Mouse (Mus musculus): Measurements from ENCODE around the gene Plekha1.

Gene Plekha1

DNA sequence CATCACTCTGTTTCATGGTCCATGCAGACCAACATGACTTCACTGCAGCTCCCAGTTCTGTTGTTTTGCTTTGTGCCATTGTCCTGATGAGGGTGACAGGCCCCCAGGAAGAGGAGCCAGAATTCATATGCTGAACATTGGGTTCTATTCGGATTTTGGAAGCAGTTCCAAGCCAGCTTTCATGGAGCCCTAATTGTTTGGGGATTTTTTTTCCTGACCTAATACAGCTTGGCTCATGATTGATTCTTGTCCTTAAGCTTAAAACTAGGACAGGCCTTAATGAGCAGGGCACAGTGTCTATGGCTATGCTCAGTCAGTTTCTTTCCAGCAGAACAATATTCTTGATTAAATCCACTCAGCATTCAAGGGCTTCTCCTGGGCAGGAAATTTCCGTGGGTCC is 52.7 kb downstream of the Plekha1 start:
- DNase-seq (ENCODE audit: low spot score in 2 of 2) = peak; percentile 41 to 48

DNA sequence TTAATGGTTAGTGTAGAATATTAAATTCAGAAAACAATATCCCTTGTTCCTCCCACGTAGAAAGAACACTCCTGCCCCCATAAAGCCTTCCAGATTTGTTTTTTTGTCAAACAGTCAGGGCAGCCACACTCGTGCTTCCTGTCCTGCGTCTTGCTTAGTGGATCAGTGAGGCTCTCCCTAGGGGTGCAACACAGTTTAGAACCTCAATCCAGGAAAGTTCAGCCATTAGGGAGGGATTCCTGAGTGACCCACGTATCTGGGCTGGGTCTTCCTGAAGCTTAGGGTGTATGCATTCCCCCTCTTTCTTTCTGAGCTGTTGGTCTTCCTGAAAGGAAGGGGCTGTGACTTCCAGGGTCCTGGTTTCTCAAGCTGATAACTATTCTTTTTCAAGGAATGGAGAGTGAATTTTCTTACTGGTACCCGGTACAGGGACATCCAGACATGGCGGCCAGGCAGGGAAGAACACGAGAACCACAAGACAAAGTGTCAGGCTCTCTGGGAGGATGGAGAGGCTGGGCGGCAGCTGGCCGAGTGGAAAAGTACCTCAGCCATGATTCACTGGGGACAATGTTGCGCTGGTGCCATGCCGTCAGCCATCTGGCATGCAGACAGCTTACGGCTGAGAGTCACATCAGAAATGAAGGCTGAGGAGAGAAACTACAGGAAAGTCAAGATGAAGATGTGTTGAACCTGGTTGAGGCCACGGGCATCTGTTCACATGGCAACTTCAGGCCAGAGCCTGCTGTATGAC is 57.6 kb downstream of the Plekha1 start:
- no peak for DNase-seq (ENCODE audit: low spot score in 2 of 2)

GRCm38 (mm10) chr7:130930401-130930800 is 64.8 kb downstream of the Plekha1 start:
- DNase-seq (ENCODE audit: low spot score in 2 of 2) = no peak

DNA sequence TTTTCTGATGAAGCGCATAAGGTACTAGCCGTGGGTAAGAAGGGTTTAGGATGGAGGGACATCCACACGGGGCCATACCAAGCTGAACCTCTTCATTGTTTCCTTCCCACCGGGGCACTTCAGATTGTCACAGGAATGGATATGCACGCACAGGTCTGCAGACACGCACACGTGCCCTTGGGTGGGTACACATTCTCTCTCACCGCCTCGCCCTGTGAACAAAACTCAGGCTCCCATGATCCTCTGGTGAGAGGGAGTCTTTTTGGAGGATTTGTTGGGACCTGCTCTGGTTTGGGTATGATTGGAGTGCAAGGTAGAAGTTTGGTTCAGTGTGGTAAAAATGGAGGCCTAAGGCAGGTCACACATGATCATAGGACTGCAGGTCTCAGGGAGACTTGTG is 67.4 kb downstream of the Plekha1 start:
- no peak for DNase-seq (ENCODE audit: low spot score in 2 of 2)

- no peak for DNase-seq (ENCODE audit: low spot score in 2 of 2)
These were observed 69.1 kb downstream of the Plekha1 start for GRCm38 (mm10) chr7:130934654-130935053.

DNA sequence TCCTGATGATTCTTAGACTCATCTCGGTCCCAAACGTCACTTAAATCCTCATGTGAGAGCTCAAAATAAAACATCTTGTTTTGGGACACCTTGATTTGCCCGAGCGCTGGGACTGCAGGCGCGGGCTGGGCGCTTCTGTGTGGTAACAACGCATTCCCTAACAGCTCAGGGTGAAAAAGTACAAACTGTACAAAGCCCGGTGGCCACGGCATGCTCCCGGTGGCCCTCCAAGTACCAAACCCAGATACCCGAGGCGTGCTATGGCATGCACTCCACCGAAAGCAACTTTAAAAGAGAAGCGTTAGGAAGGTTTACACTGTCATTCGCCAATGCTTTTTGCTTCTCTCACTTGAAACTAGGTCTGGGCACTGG is 69.9 kb downstream of the Plekha1 start:
- DNase-seq (ENCODE audit: low spot score in 2 of 2) = no peak

GRCm38 (mm10) chr7:130935793-130936471 is 70.4 kb downstream of the Plekha1 start, which contains the start of gene Htra1:
Gene Htra1, plus strand, starts transcription at chr7:130936111.
- DNase-seq (ENCODE audit: low spot score in 2 of 2) = peak; percentile 87 to 90

DNA sequence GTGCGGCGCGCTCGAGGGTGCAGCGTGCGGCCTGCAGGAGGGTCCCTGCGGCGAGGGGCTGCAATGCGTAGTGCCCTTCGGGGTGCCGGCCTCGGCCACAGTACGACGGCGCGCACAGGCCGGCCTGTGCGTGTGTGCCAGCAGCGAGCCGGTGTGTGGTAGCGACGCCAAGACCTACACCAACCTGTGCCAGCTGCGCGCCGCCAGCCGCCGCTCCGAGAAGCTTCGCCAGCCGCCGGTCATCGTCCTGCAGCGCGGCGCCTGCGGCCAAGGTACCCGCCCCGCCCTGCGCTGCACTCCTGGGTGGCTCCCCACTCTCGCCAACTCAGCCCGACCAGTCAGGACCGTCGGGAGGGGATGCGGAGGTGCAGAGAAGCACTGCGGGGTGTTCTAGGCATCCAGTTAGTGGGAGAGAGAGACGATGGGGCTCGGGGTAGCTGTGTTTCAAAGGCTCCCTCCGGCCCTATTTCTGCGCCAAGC is 71.0 kb downstream of the Plekha1 start:
- no peak for DNase-seq (ENCODE audit: low spot score in 2 of 2)

GRCm38 (mm10) chr7:130937266-130937841 is 71.8 kb downstream of the Plekha1 start:
- DNase-seq (ENCODE audit: low spot score in 2 of 2) = peak; percentile 43 to 47

GRCm38 (mm10) chr7:130938005-130938404 is 72.4 kb downstream of the Plekha1 start:
- DNase-seq (ENCODE audit: low spot score in 2 of 2) = no peak

- no peak for DNase-seq (ENCODE audit: low spot score in 2 of 2)
These were observed 73.3 kb downstream of the Plekha1 start for GRCm38 (mm10) chr7:130938896-130939295.

DNA sequence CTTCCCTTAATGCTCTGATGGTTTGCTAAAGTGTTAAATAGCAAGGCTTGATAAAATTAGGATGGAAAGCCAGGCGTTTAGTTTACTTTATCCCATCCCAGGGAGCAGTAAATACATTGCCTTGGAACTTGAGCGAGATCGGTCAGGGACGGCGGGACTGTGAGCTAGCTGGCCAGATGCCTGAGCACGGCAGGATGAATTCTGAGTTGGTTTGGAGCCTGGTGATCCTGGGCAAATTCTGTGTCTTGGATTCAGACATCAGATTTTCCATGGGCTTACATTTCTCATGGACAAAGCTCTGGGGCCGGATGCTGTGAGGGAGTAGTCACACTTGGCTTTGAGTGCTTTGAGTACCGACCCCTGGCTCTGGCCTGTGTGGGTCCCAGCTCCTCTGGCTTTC is 75.2 kb downstream of the Plekha1 start:
- no peak for DNase-seq (ENCODE audit: low spot score in 2 of 2)

- no peak for DNase-seq (ENCODE audit: low spot score in 2 of 2)
These were observed 77.8 kb downstream of the Plekha1 start for GRCm38 (mm10) chr7:130943280-130943895.

DNA sequence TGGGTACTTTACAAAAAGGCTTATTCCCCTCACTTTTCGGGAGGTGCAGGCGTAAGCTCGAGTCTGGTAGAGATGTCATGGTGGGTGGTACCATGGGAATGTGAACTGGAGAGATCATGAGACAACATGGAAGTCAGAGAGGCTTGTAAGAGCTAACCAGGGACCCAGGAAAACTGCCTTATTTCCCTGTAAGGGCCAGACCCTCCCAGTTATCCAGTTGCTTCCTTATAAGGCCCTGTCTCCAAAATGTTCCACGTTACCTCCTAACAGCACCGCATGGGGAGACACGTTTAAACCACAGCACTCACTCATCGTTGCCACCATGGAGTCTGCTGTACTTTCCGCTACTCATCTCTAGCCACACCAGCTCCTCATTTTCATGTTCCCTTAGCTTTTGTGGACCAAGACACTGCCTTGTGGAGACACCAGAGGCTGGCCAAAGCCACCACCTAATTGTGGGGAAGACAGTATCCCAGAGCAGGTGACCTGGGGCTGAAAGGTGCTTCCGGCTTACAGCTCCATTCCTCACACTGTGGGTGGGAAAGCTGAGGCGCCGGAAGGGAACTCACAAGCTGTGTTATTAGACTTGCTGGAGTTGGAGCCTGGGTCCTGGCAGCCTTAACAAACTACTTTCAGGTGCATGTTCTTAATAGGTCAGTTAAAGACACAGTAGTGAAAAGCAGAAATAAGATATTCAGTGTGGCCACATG is 79.4 kb downstream of the Plekha1 start:
- no peak for DNase-seq (ENCODE audit: low spot score in 2 of 2)

GRCm38 (mm10) chr7:130945730-130946129 is 80.2 kb downstream of the Plekha1 start:
- DNase-seq (ENCODE audit: low spot score in 2 of 2) = no peak

DNA sequence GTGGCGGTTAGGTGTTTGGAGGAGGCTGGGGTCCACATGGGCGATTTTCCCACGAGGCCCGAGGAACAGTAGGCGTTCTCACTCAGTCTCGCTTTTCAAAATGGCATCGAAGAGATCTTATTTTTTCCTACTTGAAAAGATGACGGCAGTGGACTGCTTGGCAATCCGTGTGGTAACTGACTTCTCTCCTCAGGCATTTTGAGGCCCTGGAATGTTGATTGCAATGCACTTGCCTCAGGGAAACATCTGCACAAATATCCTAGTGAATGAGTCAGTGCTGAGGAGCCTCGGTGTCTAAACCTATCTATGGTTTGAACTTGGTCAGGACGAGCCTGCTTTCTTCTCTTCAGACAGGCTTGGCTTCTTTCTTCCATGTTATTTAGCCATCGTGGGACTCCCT is 80.7 kb downstream of the Plekha1 start:
- DNase-seq (ENCODE audit: low spot score in 2 of 2) = no peak

GRCm38 (mm10) chr7:130948563-130949208 is 83.1 kb downstream of the Plekha1 start:
- peak in 1 of 2 experiments; percentile 47 for DNase-seq (ENCODE audit: low spot score in 2 of 2)

DNA sequence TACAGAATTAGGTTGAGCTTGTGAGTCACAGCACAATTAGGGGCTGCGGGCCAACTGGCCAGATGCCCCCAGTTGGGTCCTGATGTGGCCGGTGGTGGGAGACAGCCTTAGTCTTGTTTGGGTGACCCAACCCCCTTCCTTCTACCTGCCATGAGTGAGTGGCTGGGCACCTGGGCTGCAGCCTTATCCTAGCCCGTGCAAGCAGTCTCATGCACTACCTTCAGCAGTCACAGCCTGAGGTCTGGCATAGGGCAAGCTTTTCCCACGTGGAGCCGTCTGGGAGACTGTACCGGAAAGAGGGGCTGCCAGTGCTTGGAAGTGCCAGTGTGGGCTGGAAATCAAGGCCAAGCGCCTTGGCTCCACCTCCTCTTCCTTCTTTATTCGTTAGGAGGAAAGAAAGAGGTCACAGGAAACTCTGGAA is 83.8 kb downstream of the Plekha1 start:
- DNase-seq (ENCODE audit: low spot score in 2 of 2) = peak; percentile 76 to 79

- DNase-seq (ENCODE audit: low spot score in 2 of 2) = no peak
These were observed 84.9 kb downstream of the Plekha1 start for GRCm38 (mm10) chr7:130950482-130950881.

DNA sequence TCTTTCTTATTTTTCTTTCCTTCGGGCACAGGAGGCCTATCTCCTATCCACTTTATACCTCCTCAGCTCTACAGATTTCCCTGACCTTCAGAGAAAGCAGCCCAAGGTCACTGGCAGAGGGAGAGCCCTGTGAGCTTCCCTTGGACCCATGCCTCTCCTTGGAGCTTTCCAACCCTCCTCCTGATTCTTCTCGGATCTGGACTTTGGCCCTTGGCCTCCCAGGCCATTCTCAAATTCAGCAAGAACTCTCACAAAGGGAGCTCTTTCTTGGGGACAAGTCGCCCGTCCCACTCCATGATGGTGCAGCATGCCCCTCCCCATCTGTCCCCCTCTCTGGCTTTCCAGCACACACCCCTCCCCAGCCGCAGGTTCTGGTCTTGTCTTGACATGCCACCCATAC is 85.4 kb downstream of the Plekha1 start:
- DNase-seq (ENCODE audit: low spot score in 2 of 2) = peak in 1 of 2 experiments; percentile 49

- DNase-seq (ENCODE audit: low spot score in 2 of 2) = peak in 1 of 2 experiments; percentile 40
These were observed 87.8 kb downstream of the Plekha1 start for GRCm38 (mm10) chr7:130953376-130953775.
